Mouse (Mus musculus): ENCODE measurements around the gene Rad51b. TPM values are rescaled to one million over a fixed set of nuclear protein-coding genes. Genes with fewer than 3 reads are reported as not detected.

The Rad51b gene
- polyA plus RNA-seq, 1 experiment from 2014 or later = 7.1 TPM

GRCm38 (mm10) chr12:79493481-79493880 is 196.4 kb downstream of the Rad51b start:
- WGBS = 85% methylated on average over 2 of the region's 2 CpGs
- H3K27me3 ChIP-seq (ENCODE audit: poor library complexity, severe bottlenecking) = no peaks in the 10 kb centered on the region
- no peaks in the 10 kb centered on the region for H3K9me3 ChIP-seq
- no peaks in the 10 kb centered on the region for H3K4me1 ChIP-seq
- no peak for DNase-seq (ENCODE audit: extremely low spot score, low spot score)
- no peak overlapping the region for H3K27ac ChIP-seq
- no peak overlapping the region for H3K4me3 ChIP-seq
- no peaks in the 10 kb centered on the region for H3K36me3 ChIP-seq (replicated peaks)

DNA sequence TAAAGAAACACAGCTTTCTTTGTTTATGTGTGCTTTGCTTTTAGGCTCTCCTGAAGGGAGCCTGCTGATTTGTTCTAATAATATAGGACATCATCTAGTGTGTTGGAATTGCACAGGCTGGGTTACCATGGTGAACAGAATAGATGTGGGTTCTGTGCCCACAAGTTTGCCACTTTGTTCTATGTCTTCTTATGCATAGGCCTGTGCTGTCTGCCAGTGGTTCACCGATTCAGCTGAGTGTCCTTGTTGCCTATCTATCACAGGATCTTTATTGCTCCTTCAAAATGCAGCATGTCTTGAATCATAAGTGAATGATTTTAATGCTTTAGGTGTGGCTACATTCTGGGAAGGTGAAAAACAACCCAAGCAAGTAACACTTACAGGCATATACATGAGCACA is 201.2 kb downstream of the Rad51b start:
- Histone ChIP-seq H3K9me3 (peaks cover 12% of the 10 kb centered on the region; the same call in 1 of the 2 replicates), H3K27ac (no peak overlapping the region), H3K4me3 (no peak overlapping the region), H3K4me1 (peaks cover 15% of the 10 kb centered on the region), H3K36me3 (replicated peaks) (peaks cover 8% of the 10 kb centered on the region), H3K27me3 (ENCODE audit: poor library complexity, severe bottlenecking) (no peaks in the 10 kb centered on the region)
- WGBS = 93% methylated on average over 1 of the region's 1 CpGs
- no peak for DNase-seq (ENCODE audit: extremely low spot score, low spot score)

DNA sequence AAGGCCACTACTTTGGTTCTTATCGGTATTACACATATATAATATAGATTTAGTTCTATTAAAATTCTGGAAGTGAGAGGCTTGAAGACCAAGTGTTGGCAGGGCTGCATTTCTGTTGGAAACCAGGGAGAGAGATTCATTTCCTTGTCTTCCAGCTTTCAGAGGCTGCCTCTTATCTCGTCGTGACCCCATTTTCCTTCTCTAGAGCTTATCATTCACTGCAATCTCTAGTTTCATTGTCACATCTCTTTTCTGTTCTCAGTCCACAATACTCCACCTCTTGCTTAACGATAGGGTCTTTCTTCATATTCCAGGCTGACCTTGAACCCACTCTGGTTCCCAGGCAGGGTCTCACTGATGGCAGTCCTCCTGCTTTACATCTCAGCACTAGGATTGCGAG is 202.7 kb downstream of the Rad51b start:
- Histone ChIP-seq H3K27me3 (ENCODE audit: poor library complexity, severe bottlenecking) (no peaks in the 10 kb centered on the region), H3K36me3 (replicated peaks) (peaks cover 8% of the 10 kb centered on the region), H3K4me1 (peaks cover 30% of the 10 kb centered on the region), H3K4me3 (no peak overlapping the region), H3K9me3 (peaks cover 12% of the 10 kb centered on the region; the same call in 1 of the 2 replicates), H3K27ac (peak overlapping the region; percentile 44; the same call in 1 of the 2 replicates)
- DNase-seq (ENCODE audit: extremely low spot score, low spot score) = no peak
- 94% methylated on average over 5 of the region's 5 CpGs for WGBS

GRCm38 (mm10) chr12:79501877-79502276 is 204.8 kb downstream of the Rad51b start:
- H3K27me3 ChIP-seq (ENCODE audit: poor library complexity, severe bottlenecking) = no peaks in the 10 kb centered on the region
- peaks cover 8% of the 10 kb centered on the region for H3K36me3 ChIP-seq (replicated peaks)
- H3K27ac ChIP-seq = peak overlapping the region; percentile 53; the same call in 1 of the 2 replicates
- H3K4me3 ChIP-seq = no peak overlapping the region
- WGBS = 74% methylated on average over 3 of the region's 3 CpGs
- peaks cover 12% of the 10 kb centered on the region; the same call in 1 of the 2 replicates for H3K9me3 ChIP-seq
- peaks cover 49% of the 10 kb centered on the region for H3K4me1 ChIP-seq
- DNase-seq (ENCODE audit: extremely low spot score, low spot score) = no peak

DNA sequence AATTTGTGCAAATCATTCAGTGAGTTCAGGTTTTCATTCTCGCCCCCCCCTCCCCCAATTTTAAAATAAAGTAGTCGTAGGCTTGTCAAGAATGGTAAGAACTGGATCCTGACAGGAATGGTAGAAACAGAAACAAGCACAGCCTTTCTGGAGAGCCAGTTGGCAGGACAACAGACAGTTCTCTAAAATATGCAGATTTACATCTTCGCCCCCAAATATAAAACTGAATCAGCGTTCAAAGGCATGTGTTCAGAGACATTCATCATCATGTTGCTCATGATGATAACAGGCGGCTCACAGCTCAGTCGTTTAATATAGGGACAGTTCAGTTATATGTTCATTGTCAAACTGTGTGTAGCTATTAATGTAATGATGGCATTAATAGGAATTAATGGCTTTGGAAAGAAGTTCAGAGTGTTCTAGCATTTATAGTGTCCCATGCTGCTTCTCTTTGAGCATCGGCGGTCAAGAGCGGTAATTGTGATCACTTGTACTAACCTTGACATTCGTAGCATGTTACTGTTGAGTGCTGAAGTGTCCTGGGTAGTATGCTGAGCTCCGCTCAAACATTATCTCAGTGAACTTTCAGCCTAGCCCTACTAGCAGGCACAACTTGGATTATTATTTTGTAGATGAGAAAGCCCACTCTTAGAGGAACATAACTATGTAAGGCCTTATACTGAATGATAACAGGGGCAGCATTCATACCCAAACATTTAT is 205.9 kb downstream of the Rad51b start:
- 94% methylated on average over 11 of the region's 11 CpGs for WGBS
- Histone ChIP-seq H3K9me3 (peaks cover 12% of the 10 kb centered on the region; the same call in 1 of the 2 replicates), H3K27ac (peak overlapping the region; percentile 81)

GRCm38 (mm10) chr12:79503582-79504515 is 206.8 kb downstream of the Rad51b start:
- Histone ChIP-seq H3K4me1 (peaks cover 62% of the 10 kb centered on the region), H3K36me3 (replicated peaks) (peaks cover 8% of the 10 kb centered on the region), H3K9me3 (peaks cover 12% of the 10 kb centered on the region; the same call in 1 of the 2 replicates), H3K4me3 (no peak overlapping the region), H3K27me3 (ENCODE audit: poor library complexity, severe bottlenecking) (no peaks in the 10 kb centered on the region), H3K27ac (peak overlapping the region; percentile 81)
- peak; percentile 74 for DNase-seq (ENCODE audit: extremely low spot score, low spot score)
- WGBS = 64% methylated on average over 3 of the region's 3 CpGs

More for the DNA sequence above, 205.9 kb downstream of the Rad51b start:
- H3K36me3 ChIP-seq (replicated peaks) = peaks cover 8% of the 10 kb centered on the region
- DNase-seq (ENCODE audit: extremely low spot score, low spot score) = no peak
- H3K4me3 ChIP-seq = no peak overlapping the region
- H3K27me3 ChIP-seq (ENCODE audit: poor library complexity, severe bottlenecking) = no peaks in the 10 kb centered on the region
- peaks cover 61% of the 10 kb centered on the region for H3K4me1 ChIP-seq

DNA sequence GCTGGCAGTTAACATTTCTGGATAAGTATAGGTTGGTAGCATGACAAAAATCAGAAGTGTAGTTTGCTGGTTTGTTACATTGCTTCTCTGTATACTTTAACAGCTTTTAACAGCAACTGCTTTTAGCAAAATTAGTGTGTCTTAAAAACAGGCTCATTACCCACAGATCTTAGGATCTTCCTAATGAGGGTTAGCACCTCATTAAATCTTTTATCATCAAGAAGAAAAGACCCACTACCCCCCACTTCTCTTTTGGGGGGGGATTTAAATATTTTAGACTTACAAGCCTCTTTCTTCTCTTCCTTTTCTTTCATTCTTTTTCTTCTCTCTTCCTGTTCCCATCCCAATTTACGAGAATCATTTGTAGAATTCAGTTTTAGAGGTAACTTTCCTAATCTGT is 207.6 kb downstream of the Rad51b start:
- no peak for DNase-seq (ENCODE audit: extremely low spot score, low spot score)
- Histone ChIP-seq H3K27ac (peak overlapping the region; percentile 81), H3K27me3 (ENCODE audit: poor library complexity, severe bottlenecking) (no peaks in the 10 kb centered on the region), H3K9me3 (peaks cover 12% of the 10 kb centered on the region; the same call in 1 of the 2 replicates), H3K4me1 (peaks cover 62% of the 10 kb centered on the region), H3K4me3 (no peak overlapping the region), H3K36me3 (replicated peaks) (peaks cover 8% of the 10 kb centered on the region)
- 52% methylated on average over 1 of the region's 1 CpGs for WGBS

GRCm38 (mm10) chr12:79506421-79506820 is 209.3 kb downstream of the Rad51b start:
- DNase-seq (ENCODE audit: extremely low spot score, low spot score) = no peak
- no peak overlapping the region for H3K4me3 ChIP-seq
- H3K9me3 ChIP-seq = no peaks in the 10 kb centered on the region
- H3K4me1 ChIP-seq = peaks cover 68% of the 10 kb centered on the region
- H3K27me3 ChIP-seq (ENCODE audit: poor library complexity, severe bottlenecking) = no peaks in the 10 kb centered on the region
- peak overlapping the region; percentile 59 for H3K27ac ChIP-seq
- no peaks in the 10 kb centered on the region for H3K36me3 ChIP-seq (replicated peaks)
- 84% methylated on average over 4 of the region's 4 CpGs for WGBS

DNA sequence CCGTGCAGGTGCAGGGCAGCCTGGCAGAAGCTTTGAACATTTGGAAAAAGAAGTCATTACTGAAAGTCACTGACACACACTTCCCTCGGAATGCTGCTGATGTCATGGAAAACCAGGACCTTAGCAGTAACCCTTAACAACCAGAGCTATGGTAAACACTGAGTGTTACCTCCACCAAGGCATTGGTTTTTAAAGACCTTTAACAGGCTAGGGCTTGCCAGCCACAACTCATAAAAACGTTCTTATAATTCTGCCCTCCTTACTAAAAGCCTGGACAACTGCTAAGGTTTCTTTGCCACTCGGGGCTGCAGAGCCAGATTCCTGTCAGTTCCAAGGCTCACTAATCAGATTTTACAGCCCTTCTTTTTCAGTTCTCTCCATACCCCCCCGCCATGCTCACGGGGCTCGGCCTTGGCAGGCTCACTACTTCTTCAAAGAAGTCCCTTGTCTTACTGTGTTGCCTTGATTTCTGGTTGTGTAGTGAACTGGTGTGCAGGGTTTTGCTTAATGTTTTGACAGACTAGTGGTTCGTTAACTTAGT is 210.1 kb downstream of the Rad51b start:
- Histone ChIP-seq H3K9me3 (no peaks in the 10 kb centered on the region), H3K27me3 (ENCODE audit: poor library complexity, severe bottlenecking) (no peaks in the 10 kb centered on the region), H3K27ac (peak overlapping the region; percentile 59), H3K4me3 (no peak overlapping the region), H3K36me3 (replicated peaks) (no peaks in the 10 kb centered on the region), H3K4me1 (peaks cover 70% of the 10 kb centered on the region)
- WGBS = 38% methylated on average over 8 of the region's 8 CpGs
- DNase-seq (ENCODE audit: extremely low spot score, low spot score) = no peak

GRCm38 (mm10) chr12:79511454-79512204 is 214.5 kb downstream of the Rad51b start:
- Histone ChIP-seq H3K4me1 (peaks cover 33% of the 10 kb centered on the region), H3K27ac (peak overlapping the region; percentile 80), H3K36me3 (replicated peaks) (no peaks in the 10 kb centered on the region), H3K4me3 (no peak overlapping the region), H3K27me3 (ENCODE audit: poor library complexity, severe bottlenecking) (no peaks in the 10 kb centered on the region), H3K9me3 (no peaks in the 10 kb centered on the region)
- 72% methylated on average over 11 of the region's 11 CpGs for WGBS
- no peak for DNase-seq (ENCODE audit: extremely low spot score, low spot score)

DNA sequence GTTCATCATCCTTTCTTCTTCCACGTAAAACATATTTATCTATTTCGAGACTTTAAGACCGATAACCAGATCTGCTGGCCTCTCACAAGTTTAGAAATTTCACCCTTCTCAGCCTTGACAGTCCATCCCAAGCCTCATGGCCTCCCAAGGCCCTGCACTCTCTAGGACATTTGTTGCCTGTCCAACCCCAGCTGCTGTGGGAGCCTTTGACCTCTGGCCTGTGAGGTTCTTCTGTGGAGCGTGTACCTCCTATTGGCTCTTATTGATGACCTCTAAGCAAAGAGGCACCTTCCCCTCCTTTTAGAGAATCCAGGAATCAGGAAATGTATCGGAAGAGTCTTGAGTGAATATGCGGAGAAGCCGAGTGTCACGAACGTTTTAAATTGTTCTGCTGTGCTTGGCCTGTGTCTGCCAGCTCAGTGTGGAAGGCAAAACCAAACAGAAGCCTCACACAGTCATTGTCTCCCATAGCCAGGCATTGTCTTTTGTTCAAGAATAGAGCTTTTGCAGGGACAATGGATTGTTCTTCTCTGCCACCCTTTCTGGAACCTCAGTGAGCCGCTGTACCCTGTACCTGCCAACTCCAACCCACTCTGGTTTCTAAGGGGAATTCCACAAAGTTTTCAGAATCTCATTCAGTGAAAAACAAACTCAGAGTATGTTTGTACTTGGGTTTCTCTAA is 215.3 kb downstream of the Rad51b start:
- peak overlapping the region; percentile 80; the same call in 1 of the 2 replicates for H3K27ac ChIP-seq

More for the DNA sequence above, 215.3 kb downstream of the Rad51b start:
- Histone ChIP-seq H3K4me1 (peaks cover 26% of the 10 kb centered on the region), H3K36me3 (replicated peaks) (no peaks in the 10 kb centered on the region), H3K27me3 (ENCODE audit: poor library complexity, severe bottlenecking) (no peaks in the 10 kb centered on the region), H3K4me3 (no peak overlapping the region), H3K9me3 (no peaks in the 10 kb centered on the region)
- WGBS = 84% methylated on average over 10 of the region's 10 CpGs
- DNase-seq (ENCODE audit: extremely low spot score, low spot score) = no peak

All from forebrain, embryonic 10.5 days (tissue).